Mouse (Mus musculus) lung, adult 2 months (tissue): ENCODE data around the gene Ccl8.

Experiments
- CTCF ChIP-seq: fragments of 200-500 bp; IDR thresholded peaks from 2 replicates; pipeline ENCODE4 v1.5.1; 2011; ENCODE audit warnings: mild to moderate bottlenecking, low read length, control low read depth; ENCODE audit not compliant: insufficient read depth
- POLR2A ChIP-seq: fragments of 200-500 bp; IDR thresholded peaks from 2 replicates; pipeline ENCODE4 v1.6.1; 2011; ENCODE audit warnings: low read depth, mild to moderate bottlenecking, control low read depth, low read length, borderline replicate concordance; ENCODE audit errors: extremely low read depth

DNA sequence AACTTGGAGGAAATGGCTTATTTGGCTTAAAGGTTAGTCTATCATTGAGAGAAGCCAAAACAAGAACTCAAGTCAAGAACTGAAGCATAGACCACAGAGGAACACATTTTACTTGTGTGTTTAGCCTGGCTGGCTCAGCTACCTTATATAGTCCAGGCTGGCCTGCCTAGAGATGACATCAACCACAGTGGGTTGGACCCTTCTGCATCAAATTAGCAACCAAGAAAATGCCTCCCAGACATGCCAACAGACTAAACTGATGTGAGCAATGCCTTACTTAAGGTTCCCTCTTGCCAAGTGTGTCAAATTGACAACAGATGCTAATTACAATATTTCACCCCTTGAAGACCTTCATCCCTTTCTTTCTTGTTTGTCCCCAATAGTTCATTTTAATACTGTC lies 5.4 kb upstream of the Ccl8 start:
- TF ChIP-seq POLR2A (no peak), CTCF (no peak)
